Mouse (Mus musculus) kidney, postnatal 0 days (tissue): ENCODE measurements around the gene Aox3. TPM values are rescaled to one million over a fixed set of nuclear protein-coding genes. Genes with fewer than 3 reads are reported as not detected.

ENCODE experiments used
- ATAC-seq: fragments of 200-750 bp; cut with Nextera tagmentation; replicated peaks from 2 replicates; pipeline ENCODE4 v1.8.0; 2017; ENCODE audit warnings: low read depth, moderate number of reproducible peaks, moderate TSS enrichment, moderate library complexity; ENCODE audit not compliant: low FRiP score
- DNase-seq: peaks from one replicate; pipeline ENCODE4 v3.0.0-alpha.2; 2016; ENCODE audit warnings: low spot score
- H3K27ac ChIP-seq: fragments of 300-500 bp; sonication (generic); 2 replicates; pipeline ENCODE4 v1.5.1; 2014; ENCODE audit warnings: mild to moderate bottlenecking
- H3K27me3 ChIP-seq: fragments of 300-500 bp; sonication (generic); 2 replicates; pipeline ENCODE4 v1.6.1; 2014; ENCODE audit warnings: low read length, mixed read lengths; ENCODE audit not compliant: insufficient read depth
- H3K36me3 ChIP-seq: fragments of 300-500 bp; sonication (generic); 2 replicates; pipeline ENCODE4 v1.6.1; 2014; ENCODE audit warnings: low read length, mixed read lengths; ENCODE audit not compliant: insufficient read depth
- H3K4me1 ChIP-seq: fragments of 300-500 bp; sonication (generic); replicated peaks from 2 replicates; pipeline ENCODE4 v1.6.1; 2014; ENCODE audit warnings: antibody characterized with exemption, low read length, mixed read lengths; ENCODE audit not compliant: insufficient read depth
- H3K4me2 ChIP-seq: fragments of 300-500 bp; sonication (generic); 2 replicates; pipeline ENCODE4 v1.6.1; 2014; ENCODE audit warnings: mild to moderate bottlenecking, low read length, moderate library complexity, mixed read lengths
- H3K4me3 ChIP-seq: fragments of 300-500 bp; sonication (generic); replicated peaks from 2 replicates; pipeline ENCODE4 v1.5.1; 2014; ENCODE audit warnings: low read depth, low read length
- H3K9ac ChIP-seq: fragments of 300-500 bp; sonication (generic); 2 replicates; pipeline ENCODE4 v1.6.1; 2014; ENCODE audit warnings: low read depth, low read length
- H3K9me3 ChIP-seq: fragments of 300-500 bp; sonication (generic); replicated peaks from 2 replicates; pipeline ENCODE4 v1.6.1; 2016; ENCODE audit warnings: low read length, inconsistent platforms, mixed read lengths
- CTCF ChIP-seq: IDR thresholded peaks from 2 replicates; pipeline ENCODE4 v1.5.1; 2016; ENCODE audit warnings: antibody characterized with exemption, low read depth, mild to moderate bottlenecking, moderate library complexity
- WGBS: fragments of 180-500 bp; shearing (Covaris S2); extraction: QIAGEN DNeasy Blood & Tissue Kit; methylation state at CpG from one replicate; pipeline ENCODE4 v1.1.7; 2014; 5-methylcytosine and 5-hydroxymethylcytosine counted together
- polyA plus RNA-seq: library from polyadenylated mRNA; unstranded; fragments of >200 nt; fragmentation: Nextera tagmentation; extraction: Ambion mirVana; gene quantifications from 2 replicates; pipeline ENCODE4 v1.2.1, GENCODE M21; 2015

The Aox3 gene
- polyA plus RNA-seq, 1 experiment from 2014 or later = 3.8 TPM

GRCm38 (mm10) chr1:58228086-58228485 is 115.2 kb downstream of the Aox3 start:
- DNase-seq (no peak), ATAC-seq (no peak)
- no peaks in the 10 kb centered on the region for H3K9me3 ChIP-seq
- no peak overlapping the region for H3K9ac ChIP-seq
- H3K27ac ChIP-seq = no peak overlapping the region
- no peaks in the 10 kb centered on the region for H3K4me1 ChIP-seq
- TF ChIP-seq CTCF = no peak
- no peaks in the 10 kb centered on the region for H3K36me3 ChIP-seq
- H3K4me3 ChIP-seq = no peak overlapping the region
- WGBS = 67% methylated on average over 6 of the region's 6 CpGs
- H3K27me3 ChIP-seq = no peaks in the 10 kb centered on the region
- no peak overlapping the region for H3K4me2 ChIP-seq

GRCm38 (mm10) chr1:58228916-58229315 is 116.0 kb downstream of the Aox3 start:
- no peaks in the 10 kb centered on the region for H3K27me3 ChIP-seq

GRCm38 (mm10) chr1:58229774-58230173 is 116.8 kb downstream of the Aox3 start:
- no peak overlapping the region for H3K9ac ChIP-seq
- no peak overlapping the region for H3K4me3 ChIP-seq
- TF ChIP-seq CTCF = no peak
- no peak overlapping the region for H3K4me2 ChIP-seq
- DNase-seq = no peak
- H3K4me1 ChIP-seq = no peaks in the 10 kb centered on the region
- ATAC-seq = no peak
- WGBS = 89% methylated on average over 4 of the region's 4 CpGs
- no peaks in the 10 kb centered on the region for H3K36me3 ChIP-seq
- H3K9me3 ChIP-seq = no peaks in the 10 kb centered on the region
- H3K27ac ChIP-seq = no peak overlapping the region
- no peaks in the 10 kb centered on the region for H3K27me3 ChIP-seq

More at GRCm38 (mm10) chr1:58228916-58229315, 116.0 kb downstream of the Aox3 start:
- H3K9ac ChIP-seq = no peak overlapping the region
- no peak overlapping the region for H3K4me2 ChIP-seq
- no peaks in the 10 kb centered on the region for H3K36me3 ChIP-seq
- no peak overlapping the region for H3K27ac ChIP-seq
- no peaks in the 10 kb centered on the region for H3K4me1 ChIP-seq
- no peak for DNase-seq
- H3K4me3 ChIP-seq = no peak overlapping the region
- ATAC-seq = no peak
- no peaks in the 10 kb centered on the region for H3K9me3 ChIP-seq
- TF ChIP-seq CTCF = no peak

GRCm38 (mm10) chr1:58230542-58230941 is 117.6 kb downstream of the Aox3 start:
- no peak for ATAC-seq
- no peak overlapping the region for H3K9ac ChIP-seq
- TF ChIP-seq CTCF = no peak
- no peak overlapping the region for H3K4me2 ChIP-seq
- no peaks in the 10 kb centered on the region for H3K9me3 ChIP-seq
- no peak overlapping the region for H3K27ac ChIP-seq
- no peaks in the 10 kb centered on the region for H3K36me3 ChIP-seq
- H3K27me3 ChIP-seq = no peaks in the 10 kb centered on the region
- no peak for DNase-seq
- 38% methylated on average over 5 of the region's 5 CpGs for WGBS
- no peak overlapping the region for H3K4me3 ChIP-seq
- no peaks in the 10 kb centered on the region for H3K4me1 ChIP-seq

GRCm38 (mm10) chr1:58235405-58235804 is 122.5 kb downstream of the Aox3 start:
- Histone ChIP-seq H3K27me3 (no peaks in the 10 kb centered on the region), H3K9ac (no peak overlapping the region), H3K4me2 (no peak overlapping the region), H3K36me3 (no peaks in the 10 kb centered on the region), H3K4me3 (no peak overlapping the region), H3K9me3 (no peaks in the 10 kb centered on the region), H3K27ac (no peak overlapping the region), H3K4me1 (no peaks in the 10 kb centered on the region; the same call in 1 of the 2 replicates)
- DNase-seq (no peak), ATAC-seq (no peak)
- peak; percentile 38; the same call in 1 of the 2 replicates for TF ChIP-seq CTCF
- 48% methylated on average over 5 of the region's 5 CpGs for WGBS

- 73% methylated on average over 4 of the region's 4 CpGs for WGBS
- DNase-seq = peak; percentile 74
Observed at GRCm38 (mm10) chr1:58237527-58238299, 124.8 kb downstream of the Aox3 start.

More at GRCm38 (mm10) chr1:58237527-58238299, 124.8 kb downstream of the Aox3 start:
- no peak overlapping the region for H3K4me3 ChIP-seq
- no peak for TF ChIP-seq CTCF
- no peak overlapping the region for H3K4me2 ChIP-seq
- no peak overlapping the region for H3K27ac ChIP-seq
- no peak overlapping the region for H3K9ac ChIP-seq
- no peaks in the 10 kb centered on the region for H3K27me3 ChIP-seq
- no peaks in the 10 kb centered on the region; the same call in 1 of the 2 replicates for H3K4me1 ChIP-seq
- no peaks in the 10 kb centered on the region for H3K36me3 ChIP-seq
- ATAC-seq = no peak; the same call in 1 of the 2 replicates
- no peaks in the 10 kb centered on the region for H3K9me3 ChIP-seq
